Comparison of ENCODE assay signal across 8 mouse cellular contexts in the genomic region with DNA sequence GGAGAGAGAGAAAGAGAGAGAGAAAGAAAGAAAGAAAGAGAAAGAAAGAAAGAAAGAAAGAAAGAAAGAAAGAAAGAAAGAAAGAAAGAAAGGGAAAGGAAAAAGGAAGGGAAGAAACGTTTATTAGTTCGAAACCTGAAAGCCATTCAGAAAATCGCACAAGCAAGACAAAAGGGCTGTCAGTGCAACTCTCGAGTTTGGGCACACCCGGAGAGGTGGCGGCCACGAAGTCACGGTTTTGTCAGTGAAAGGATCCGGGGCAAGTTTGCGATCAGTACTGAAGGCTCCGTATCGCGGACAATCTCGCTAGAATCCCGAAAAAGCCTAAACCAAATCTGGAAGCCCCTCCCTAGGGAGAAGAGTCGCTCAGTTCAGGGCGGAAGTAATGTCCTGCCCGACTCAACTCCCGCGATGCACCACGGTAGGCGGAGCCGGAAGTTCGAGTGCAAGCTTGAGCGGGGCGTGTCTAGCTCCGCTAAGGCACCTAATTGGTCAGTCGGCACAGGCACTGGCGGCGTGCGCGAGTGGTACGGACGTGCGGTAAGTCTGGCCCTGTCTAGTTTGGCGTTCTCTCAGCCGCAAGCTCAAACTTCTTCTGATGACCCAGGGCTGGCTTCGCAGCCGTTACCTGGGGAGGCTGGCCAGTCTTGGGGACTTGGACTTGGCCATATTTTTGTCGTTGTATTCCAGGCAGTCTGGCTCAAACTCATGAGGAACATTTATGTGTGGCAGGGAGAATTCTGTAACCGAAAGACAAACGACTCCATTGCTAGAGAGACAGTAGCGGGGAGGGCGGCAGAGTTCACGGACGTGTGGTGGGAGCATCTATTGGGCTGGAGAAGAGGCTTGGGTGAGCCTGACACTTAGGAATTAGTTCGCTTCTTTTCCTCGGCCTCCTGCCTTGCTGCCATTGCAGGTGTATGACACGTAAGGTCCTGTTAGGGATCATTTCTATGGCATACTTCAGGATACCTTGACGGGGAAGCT. TPM values are rescaled to one million over a fixed set of nuclear protein-coding genes. Genes with fewer than 3 reads are reported as not detected.
DNase-seq lines count a peak whose midpoint lies in the region; ATAC-seq lines count a peak whose summit lies in the region.

Gene Snupn (plus strand): TSS at position 465 of the 987 bp plus-strand sequence.

- H3K9me3 ChIP-seq in hindbrain, embryonic 11.5 days (ENCODE audit: control insufficient read depth, low read length) = no peaks in the 10 kb centered on the region

- no peaks in the 10 kb centered on the region for H3K27me3 ChIP-seq in hindbrain, embryonic 11.5 days (ENCODE audit: control insufficient read depth, insufficient read depth, low read length)

- peak within 1 kb of the TSS; percentile 51 for H3K4me3 ChIP-seq in hindbrain, embryonic 11.5 days (ENCODE audit: low read depth, low read length)

- peak; percentile 95 for DNase-seq in Muller cell, postnatal 12 days (ENCODE audit: inconsistent ontology term)
- DNase-seq in cerebellum, adult 9-11 months = peak; percentile 96
- DNase-seq in frontal cortex, adult 2 months (ENCODE audit: extremely low spot score in 1 of 2, low spot score in 1 of 2) = peak; percentile 91 to 97
- DNase-seq in hindbrain, embryonic 11.5 days (ENCODE audit: low spot score) = peak; percentile 99
- peak; percentile 91 to 95 for DNase-seq in layer of hippocampus, postnatal 10 days (ENCODE audit: low spot score in 2 of 2)
- DNase-seq in lung, postnatal 10 days = peak; percentile 99
- peak; percentile 95 for DNase-seq in ovary, postnatal 36 days (ENCODE audit: low spot score)
- peak; percentile 96 for DNase-seq in thymus, postnatal 25 days

- WGBS in hindbrain, embryonic 11.5 days = under 1% methylated on average over 50 of the region's 50 CpGs

- H3K9ac ChIP-seq in hindbrain, embryonic 11.5 days (ENCODE audit: low read depth, low read length) = peak within 1 kb of the TSS; percentile 85

- peak within 1 kb of the TSS; percentile 63 for H3K4me2 ChIP-seq in hindbrain, embryonic 11.5 days (replicated peaks; ENCODE audit: low read depth, low read length)

- peak within 1 kb of the TSS; percentile 77 for H3K27ac ChIP-seq in hindbrain, embryonic 11.5 days (ENCODE audit: low read depth, low read length)

- peak; percentile 100 for ATAC-seq in hindbrain, embryonic 11.5 days (ENCODE audit: low FRiP score)

- H3K4me1 ChIP-seq in hindbrain, embryonic 11.5 days (replicated peaks; ENCODE audit: control insufficient read depth, insufficient read depth, low read length) = no peaks in the 10 kb centered on the region

- no peaks in the 10 kb centered on the region for H3K36me3 ChIP-seq in hindbrain, embryonic 11.5 days (ENCODE audit: control insufficient read depth, insufficient read depth, low read length)

RNA-seq across cellular contexts. Expression of gene Snupn, which starts in this region (rescaled TPM):
- polyA plus RNA-seq in frontal cortex, adult 2 months (2012; rRNA removed) = 16.1 and 16.2 TPM in 2 replicates
- 26.4 and 30.3 TPM in 2 replicates for polyA plus RNA-seq in hindbrain, embryonic 11.5 days (2014; fragmentation: Nextera tagmentation; extraction: Ambion mirVana)
- total RNA-seq in layer of hippocampus, postnatal 10 days (2021) = 10 to 100 TPM; 18.6 to 18.7 TPM

Comparison
In these comparisons a context has a peak if more than half of its experiments do, and no peak if none do; other contexts are left out.
1. Peak in every context shown above with its lines: DNase-seq, ATAC-seq, H3K4me3 ChIP-seq and H3K27ac ChIP-seq.